Mouse (Mus musculus) inflammation-experienced regulatory T-cells, adult 6 months (primary cell): ENCODE measurements around the gene Polr2c. TPM values are rescaled to one million over a fixed set of nuclear protein-coding genes. Genes with fewer than 3 reads are reported as not detected.
"Not testable (repeated sequence)": the region's sequence is repeated elsewhere in the genome, so short reads cannot be mapped to it uniquely, and the experiment has no call there.

Source experiments
- ATAC-seq: one replicate; pipeline ENCODE4 v1.8.0; 2017
- polyA plus RNA-seq, 3 experiments: library from polyadenylated mRNA; unstranded; fragments of 100-300 nt; shearing (Covaris generic); gene quantifications; one replicate each; pipeline ENCODE4 v1.2.1; 2017

The Polr2c gene
- 100 to 1,000 TPM in 2 of 3 experiments, 10 to 100 TPM in 1; 85.4 to 108 (median 104) TPM for polyA plus RNA-seq

DNA sequence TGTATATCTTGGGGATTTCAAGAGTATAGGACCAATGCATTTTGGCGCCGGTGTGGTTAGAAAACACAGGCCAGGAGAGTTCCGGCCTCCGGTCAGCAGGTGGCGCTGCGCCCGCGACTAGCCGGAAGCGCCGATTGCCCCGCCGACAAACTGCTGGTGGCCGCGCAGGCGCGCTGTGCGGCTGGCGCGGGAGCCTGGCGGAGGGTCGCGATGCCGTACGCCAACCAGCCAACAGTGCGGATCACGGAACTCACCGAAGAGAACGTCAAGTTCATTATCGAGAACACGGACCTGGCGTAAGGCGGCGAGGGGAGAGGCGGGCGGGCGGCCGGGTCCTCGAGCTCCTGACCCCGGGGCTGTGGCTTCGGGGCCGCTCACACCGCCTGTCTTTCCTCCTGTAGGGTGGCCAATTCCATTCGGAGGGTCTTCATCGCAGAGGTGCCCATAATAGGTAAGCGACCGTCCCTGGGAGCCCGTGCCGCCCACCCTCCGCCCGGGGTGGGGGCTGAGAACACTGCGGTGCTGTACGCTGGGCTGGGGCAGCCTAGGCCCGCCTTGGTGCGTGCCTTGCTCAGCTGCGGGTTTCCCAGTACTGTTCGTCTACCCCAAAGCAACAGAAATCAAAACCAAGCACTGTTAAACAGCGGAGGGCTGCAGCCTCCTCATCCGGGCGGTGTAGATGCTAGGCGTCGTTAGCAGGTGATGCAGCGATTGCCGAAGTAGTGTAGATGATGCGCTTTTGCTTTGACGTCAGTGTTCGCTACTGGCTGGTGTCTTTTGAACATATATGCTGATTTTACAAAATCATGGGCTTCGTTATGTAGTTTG lies at the start of gene Polr2c:
Polr2c (plus strand) TSS at position 105 of the 828 bp plus-strand sequence.
- peak; percentile 86 for ATAC-seq

DNA sequence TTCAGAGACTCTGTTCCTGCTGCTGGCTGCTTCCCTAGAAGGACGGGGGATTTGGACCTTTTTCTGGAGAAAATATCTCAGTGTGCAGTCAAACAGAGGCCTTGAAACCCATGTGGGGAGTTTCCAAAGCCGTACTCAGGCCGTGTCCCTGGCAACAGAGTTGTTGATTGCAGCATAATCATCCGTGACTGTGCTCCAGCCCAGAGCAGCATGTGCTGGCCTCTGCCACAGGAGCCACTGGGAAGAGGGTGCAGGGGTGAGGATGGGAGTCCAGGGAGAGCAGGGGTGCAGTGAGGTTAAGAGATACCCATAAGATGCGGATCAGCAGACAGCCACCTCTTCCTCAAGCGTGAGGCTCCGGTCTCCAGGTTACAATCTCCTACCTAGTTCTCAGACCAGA lies 49.7 kb upstream of the Polr2c start:
- ATAC-seq = no peak

DNA sequence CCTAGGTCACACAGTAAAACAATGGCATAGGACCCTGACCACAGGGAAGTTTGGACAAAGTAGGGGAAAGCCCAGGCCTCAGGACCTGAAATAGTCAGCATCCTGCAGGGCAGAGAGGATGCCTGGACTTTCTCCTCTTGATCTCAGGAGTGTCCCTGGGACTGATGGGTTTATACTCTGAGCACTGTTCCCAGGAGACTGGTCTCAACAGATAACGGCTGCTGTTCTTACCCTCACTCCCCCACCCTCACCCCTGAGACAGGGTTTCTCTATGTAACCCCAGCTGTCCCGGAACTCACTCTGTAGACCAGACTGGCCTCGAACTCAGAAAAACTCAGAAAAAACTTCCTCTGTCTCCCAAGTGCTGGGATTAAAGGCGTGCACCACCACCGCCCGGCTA lies 48.9 kb upstream of the Polr2c start:
- ATAC-seq = no peak

DNA sequence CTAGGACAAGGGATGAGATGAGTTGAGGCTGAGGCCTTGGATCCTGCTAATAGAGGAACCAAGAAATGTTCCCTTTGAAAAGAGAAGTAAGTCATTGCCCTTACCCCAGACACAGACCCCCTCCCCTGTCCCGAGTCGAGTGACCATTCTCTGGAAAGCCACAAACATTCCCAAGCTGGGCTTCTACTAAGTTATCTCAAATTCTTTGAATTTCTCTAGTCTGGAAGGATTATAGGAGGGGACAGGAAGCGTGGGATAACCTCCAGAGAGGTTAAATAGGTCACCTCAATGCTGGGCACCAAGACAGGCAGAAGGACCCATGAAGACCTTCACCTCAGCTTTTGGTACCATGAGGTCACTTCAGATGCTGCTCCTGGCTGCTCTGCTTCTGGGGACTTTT lies 47.1 kb upstream of the Polr2c start, which contains the start of gene Ccl17:
Ccl17 (plus strand) TSS at position 301 of the 400 bp plus-strand sequence.
- no peak for ATAC-seq

DNA sequence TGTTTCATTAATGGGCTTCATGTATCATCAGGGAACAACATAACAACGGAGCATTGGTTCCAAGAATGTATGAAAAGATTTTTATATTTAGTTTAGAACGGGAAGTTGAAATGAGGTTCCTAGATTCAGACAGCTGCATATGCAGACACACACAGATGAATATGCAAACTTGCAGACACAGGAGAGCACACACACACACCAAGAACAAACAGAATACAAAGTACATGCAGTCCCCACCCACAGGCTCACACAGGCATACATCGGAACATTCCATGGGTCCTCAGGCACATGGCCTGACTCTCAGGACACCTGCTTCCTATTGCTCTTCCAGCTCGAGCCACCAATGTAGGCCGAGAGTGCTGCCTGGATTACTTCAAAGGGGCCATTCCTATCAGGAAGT lies 46.4 kb upstream of the Polr2c start:
- no peak for ATAC-seq

DNA sequence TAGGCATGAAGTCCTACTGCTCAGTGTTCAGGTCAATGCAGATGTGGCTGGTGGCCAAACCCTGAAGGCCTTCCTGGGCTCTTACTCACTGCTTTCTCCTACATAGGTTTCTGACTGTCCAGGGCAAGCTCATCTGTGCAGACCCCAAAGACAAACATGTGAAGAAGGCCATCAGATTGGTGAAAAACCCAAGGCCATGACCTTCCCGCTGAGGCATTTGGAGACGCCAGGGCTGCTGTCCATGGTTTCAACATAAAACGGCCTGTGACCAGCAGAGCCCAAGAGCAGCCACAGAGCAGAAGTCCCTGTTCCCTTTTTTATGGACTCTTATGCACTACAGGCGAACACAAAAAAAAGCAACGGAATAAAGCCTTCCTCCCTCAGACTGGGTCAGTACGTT lies 45.6 kb upstream of the Polr2c start:
- ATAC-seq = no peak

DNA sequence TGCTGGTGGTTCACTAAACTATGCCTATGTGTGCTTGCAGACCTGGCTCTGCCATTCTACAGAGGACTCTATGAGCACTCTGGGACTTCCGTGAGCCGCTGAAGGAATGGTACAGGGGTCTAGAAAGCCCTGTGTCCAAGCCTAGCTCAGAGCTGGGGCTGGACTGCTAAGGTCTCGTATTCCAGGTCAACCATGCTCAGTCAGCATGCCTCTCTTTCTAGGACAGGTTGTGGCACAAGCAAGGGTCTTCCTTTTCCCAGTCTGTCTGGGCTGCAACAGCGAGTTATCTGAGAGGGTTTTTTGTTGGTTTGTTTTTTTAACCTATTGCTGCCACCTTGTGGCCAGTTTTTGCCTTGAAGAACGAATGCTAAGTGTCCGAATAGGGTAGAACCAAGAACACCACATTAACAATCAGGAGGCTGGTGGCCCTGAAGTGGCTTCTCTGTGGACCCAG lies 44.6 kb upstream of the Polr2c start:
- peak; percentile 77 for ATAC-seq

DNA sequence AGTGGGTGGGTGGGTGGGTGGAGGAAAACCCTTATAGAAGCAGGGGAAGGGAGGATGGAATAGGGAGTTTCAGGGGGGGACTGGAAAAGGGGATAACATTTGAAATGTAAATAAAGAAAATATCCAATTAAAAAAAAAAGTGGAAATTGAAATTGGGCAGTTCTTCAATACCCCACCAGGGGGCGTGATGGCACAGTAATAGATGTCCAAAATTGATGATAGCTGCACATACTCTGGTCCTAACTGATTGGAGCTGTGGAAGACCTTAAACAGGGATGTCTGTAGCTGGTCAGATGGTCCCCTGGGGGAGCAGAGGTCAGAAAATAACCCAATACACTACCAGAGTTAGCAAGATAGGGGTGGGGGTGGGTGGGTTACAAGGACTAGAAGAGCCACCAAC lies 42.7 kb upstream of the Polr2c start:
- no peak for ATAC-seq

DNA sequence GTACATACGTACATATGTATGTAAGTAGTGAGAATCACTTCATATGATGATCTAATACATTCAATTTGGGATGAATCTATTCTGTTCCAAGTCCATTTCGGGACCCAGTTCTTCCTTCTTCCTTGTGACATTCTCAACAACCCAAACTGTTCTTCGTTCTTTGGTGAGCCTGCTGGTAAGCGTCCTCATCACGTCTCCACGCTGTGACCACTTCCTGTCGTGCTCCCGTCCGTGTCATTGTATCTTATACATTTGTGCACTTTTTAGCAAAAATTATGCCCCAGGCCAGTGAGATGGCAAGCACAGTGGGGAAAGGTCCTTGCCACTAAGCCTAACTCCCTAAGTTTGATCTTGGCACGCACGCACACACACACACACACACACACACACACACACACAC lies 39.3 kb upstream of the Polr2c start:
- ATAC-seq = peak; percentile 50

DNA sequence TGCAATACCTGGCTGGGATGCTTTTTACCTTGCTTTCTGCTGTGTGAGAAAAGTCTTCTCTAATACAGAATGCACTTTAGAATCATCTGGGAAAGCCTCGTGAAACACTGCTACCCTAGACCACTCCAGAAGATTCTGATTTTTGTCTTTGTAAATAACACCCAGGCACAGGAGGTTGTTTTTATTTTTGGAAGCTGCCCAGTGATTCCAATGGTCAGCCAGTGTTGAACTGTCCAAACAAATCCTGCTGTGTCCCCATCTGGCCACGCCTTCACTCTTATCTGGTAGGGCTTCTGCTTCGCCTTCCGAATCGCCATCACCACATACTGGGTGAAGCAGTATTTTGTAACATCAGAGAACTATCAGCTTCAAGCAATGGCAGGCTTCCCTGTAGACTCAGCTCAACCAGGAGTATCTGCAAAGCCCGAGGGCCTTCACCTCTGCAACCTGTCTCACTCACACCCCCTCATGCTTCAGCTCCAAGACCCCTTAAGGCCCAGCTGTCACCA lies 37.5 kb upstream of the Polr2c start:
- ATAC-seq = no peak

DNA sequence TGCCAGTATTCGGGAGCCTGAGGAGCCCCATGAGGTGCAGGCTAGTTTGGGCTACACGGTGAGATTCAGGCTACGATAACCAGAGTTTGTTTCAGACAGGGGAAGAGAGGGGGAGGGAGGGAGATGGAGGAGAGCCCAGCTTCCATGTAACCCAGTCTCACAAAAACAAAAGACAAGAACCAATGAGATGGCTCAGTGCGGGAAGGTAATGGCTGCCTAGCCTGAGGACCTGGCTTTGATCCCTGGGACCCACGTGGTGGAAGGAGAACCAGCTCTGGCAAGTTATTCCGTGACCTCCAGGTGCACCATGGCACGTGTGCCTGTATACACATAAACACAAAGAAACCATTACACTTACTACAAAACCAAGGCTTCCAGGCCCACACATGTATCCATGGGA lies 36.7 kb upstream of the Polr2c start:
- no peak for ATAC-seq

DNA sequence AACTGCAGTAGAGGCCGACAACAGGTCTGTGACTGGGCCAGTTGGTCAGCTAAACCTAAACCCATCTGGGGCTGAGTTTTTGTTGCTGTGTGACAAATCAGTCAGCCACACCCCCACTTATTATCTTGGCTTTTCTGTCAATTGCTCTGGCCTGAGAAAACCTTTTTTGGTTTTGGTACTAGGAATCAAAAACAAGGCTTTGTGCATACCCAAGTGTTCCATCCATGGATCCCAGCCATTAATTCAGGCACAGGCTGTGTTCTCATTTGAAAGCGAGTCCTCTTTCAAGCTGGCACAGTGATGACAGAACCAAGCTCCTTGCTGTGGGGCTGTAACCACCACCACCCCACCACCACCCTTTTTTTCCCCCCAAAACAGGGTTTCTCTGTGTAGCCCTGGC lies 35.9 kb upstream of the Polr2c start:
- ATAC-seq = no peak

DNA sequence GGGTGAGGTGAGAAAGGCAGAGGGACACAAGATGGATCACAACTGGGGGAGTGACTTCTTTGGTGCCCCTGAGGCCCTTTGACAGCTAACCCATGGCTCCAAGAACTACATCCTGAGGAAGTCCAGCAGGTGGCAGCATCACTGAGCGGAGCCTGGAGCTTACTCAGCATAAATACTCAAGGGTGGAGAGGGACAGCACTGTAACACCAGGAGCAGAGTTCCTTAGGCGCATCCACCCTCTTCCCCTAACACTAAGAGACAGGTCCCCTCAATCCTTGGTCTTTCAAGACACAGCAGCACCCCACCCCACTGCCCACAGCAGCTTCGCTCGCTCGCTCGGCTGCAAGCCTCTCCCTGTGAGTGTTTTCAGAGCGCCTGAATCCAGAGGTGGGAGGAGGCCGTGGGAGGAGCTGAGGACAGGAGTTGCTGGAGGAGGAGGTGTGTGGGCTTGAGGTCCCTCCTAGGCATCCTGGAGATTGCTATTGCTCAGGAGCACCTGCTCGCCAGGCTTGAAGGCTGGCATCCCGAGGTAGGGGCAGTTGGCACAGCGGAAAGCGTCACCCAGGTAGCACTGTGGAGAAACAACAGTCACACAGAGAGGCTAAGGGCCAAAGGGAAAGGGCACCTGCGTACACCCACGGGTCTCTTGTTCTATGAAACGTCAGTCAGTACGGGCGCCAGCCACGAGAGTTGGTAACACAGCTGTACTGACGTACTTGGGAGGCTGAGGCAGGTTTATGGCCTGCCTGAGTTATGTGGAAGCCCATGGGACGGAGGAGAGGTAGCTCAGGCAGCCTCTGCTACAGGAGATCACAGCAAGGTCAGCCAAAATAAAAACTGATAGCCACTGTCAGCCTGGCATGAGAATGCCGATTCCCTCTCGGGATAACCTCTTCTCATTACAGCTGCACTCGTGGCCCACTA lies 34.4 kb upstream of the Polr2c start:
- no peak for ATAC-seq

DNA sequence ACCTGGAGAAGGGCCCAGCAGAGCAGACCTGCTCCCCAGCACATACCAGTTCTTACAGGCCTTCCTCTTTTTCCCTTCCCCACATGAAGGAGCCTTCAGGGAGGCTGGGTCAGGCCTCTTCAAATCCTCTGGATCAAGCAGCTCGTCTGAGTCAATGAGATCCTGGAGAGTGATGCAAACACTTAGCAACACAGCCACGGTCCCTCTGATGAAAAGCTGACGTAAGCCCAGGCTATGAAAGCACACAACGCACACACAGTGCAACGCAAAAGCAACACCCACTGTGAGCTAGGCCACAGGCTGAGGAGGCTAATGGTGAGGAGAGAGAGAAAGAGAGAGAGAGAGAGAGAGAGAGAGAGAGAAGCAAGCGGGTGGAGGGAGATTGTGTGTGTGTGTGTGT lies 32.1 kb upstream of the Polr2c start:
- no peak for ATAC-seq

DNA sequence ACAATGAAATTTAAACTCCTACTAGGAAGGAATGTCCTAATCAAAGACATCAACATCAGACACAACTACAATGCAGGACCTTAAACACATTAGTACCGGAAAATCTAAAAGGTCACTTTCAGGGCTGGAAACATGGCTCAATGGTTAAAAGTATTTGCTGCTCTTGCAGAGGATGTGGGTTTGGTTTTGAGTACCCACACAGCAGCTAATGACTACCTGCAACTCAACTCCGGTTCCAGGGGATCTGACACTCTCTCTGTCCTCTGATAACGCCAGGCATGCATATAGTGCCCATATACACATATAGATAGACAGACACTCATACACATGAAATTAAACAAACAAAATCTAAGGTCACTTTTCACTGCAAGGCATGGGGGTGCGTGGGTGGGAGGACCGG lies 31.0 kb upstream of the Polr2c start:
- ATAC-seq = peak; percentile 59

DNA sequence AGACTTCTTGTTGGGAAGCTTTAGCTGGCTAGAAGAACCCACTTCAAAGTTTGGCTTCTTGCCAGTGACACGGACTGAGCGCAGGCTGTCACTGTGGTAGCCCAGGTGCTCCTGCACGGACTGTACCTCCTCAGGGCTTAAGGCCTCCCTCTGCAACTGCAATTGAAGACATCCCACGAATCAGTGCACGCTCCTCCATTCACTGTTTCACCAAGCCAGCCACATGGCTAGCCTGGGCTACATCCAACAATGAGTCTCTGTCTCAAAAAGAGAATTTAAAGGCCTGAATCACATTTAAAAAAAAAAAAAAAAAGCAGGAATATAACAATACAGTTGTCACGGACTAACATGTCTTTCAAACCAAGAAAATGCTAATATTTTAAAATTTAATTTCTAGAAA lies 29.0 kb upstream of the Polr2c start:
- no peak for ATAC-seq

DNA sequence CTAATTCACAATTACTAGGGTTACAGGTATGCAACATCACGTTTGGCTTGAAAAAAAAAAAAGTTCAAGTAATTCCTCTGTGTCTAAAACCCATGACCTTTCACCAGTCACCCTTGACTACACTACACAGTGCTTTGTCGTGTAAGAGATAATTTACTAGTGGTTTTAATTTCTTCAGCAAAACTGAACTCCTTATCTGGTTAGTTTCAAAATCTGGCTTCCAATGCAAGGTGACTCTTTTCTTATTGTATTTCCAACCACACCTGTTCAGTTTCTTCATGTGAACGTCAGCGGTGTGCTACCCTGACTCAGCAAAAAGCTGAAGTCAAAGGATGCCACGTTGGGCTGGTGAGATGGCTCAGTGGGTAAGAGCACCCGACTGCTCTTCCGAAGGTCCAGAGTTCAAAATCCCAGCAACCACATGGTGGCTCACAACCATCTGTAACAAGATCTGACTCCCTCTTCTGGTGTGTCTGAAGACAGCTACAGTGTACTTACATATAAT lies 23.3 kb upstream of the Polr2c start:
- not testable (repeated sequence) for ATAC-seq

DNA sequence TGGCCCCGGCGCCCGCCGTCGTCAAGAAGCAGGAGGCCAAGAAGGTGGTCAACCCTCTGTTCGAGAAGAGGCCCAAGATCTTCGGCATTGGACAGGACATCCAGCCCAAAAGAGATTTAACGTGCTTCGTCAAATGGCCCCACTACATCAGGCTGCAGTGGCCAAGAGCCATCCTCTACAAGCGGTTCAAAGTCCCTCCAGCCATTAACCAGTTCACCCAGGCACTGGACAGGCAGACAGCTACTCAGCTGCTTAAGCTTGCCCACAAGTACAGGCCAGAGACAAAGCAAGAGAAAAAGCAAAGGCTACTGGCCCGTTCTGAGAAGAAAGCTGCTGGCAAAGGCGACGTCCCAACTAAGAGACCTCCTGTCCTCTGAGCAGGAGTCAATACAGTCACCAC lies 21.5 kb upstream of the Polr2c start:
- ATAC-seq = not testable (repeated sequence)

DNA sequence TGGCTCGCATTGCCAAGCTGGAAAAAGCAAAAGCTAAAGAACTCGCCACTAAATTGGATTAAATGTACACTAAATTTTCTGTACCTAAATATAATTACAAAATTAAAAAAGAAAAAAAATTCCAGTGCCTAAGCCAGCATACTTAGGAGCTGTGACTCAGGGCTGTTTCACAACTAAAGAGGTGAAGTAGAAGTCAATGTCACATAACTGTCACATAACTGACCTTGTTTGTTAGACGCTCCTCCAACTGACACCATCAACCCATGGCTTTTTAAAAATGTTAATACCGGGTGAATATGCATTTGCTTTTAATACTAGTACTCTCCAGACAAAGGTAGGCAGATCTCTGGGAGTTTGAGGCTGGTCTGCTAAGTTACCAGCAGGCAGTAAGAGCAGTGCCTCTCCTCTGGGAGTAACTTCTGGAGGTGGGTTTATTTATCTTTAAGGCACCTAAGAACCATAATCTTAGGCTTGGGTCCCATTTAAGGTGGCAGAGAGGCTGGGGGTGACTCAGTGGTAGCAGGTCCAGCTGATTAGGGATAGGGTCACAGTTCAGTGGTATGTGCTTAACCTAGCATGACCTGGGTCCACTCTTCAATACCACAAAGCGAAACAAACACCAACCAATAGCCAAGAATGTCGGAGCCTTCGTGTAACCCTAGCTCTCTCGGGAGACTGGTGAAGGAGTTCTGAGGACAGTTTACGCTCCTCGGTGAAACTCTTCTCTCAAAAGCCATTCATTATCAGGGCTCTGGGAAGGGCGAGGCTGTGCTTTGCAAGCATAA lies 20.6 kb upstream of the Polr2c start:
- ATAC-seq = no peak

DNA sequence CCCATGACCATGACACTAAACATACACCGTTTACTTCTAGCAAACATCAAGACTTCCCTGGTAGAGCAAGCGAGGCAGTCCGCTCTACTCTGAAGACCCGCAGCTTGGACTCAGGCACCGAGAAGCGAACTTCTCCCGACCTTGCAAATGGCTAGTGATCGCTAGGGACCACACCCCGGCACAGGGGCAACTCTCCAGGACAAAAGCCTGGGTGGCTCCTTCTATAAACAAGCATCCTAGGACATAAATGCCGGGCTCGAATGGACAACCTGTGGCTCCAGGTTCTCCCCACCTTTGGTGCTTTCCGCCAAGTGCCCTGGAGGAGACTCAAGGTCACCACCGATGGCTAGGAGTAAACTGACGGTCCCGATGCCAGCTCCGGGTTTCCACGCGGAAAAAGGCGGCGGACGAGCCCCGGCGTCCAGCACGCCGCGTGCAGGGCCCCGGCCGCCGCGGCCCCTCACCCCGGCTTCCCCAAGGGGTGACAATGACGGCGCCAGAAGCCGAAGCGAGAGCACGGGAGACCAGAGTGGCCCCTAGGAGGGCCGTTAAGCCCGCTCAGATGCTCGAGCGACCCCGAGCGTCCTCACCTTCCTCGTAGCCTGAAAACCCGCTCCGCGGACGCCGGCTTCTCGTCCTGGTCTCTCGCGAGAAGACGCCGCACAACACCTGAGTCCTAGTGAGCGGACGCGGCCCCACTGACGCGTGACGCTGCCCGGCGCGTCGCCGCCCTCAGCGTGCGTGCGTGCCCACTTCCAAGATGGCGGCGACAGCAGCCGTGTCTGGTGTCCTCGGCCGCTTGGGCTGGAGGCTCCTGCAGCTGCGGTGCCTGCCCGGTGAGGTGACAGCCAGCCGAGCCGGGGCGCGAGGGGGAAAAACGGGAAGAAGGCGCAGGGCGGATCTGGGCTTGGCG lies 19.3 kb upstream of the Polr2c start, which contains the start of the genes Coq9 and Ciapin1:
Coq9 (plus strand) TSS at position 660 of the 913 bp plus-strand sequence.
Ciapin1 (minus strand) TSS at position 697 of the 913 bp plus-strand sequence.
- peak; percentile 97 for ATAC-seq

DNA sequence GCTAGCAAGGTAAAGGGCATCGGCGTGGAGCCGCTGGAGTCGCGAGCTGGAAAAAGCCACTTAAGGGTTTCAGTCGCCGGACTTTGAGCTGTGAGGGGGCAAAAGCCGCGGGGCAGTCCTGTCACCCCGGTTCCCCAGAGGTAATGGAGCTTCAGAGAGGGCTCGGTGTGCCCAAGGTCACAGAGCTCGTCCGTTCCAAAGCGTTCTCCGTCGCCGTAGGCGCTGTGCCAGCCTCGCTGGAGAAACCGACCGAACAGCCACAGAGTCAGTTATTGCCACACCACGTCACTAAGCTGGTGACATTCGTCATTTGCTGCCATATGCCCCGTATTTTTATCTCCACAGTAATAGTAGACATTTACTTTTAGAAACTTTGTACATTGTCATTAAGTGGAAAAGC lies 18.6 kb upstream of the Polr2c start:
- peak; percentile 55 for ATAC-seq
